Mouse (Mus musculus): ENCODE results near the gene Anxa4.

GRCm38 (mm10) chr6:86801431-86801830 lies 8.0 kb upstream of the Anxa4 start:
- no peak for TF ChIP-seq POLR2A (IDR thresholded peaks at IDR 0.05; ENCODE audit: control insufficient read depth, extremely low read depth, insufficient read depth, low read length, poor library complexity)
- TF ChIP-seq CTCF (IDR thresholded peaks at IDR 0.05; ENCODE audit: borderline replicate concordance, control insufficient read depth, extremely low read depth, insufficient read depth, low read length, poor library complexity): no peak

All from thymus, adult 2 months (tissue).